Mouse (Mus musculus) embryo, embryonic 9.5 days (tissue): Measurements from ENCODE around the gene Hs6st1.
"Not testable (repeated sequence)": the region's sequence is repeated elsewhere in the genome, so short reads cannot be mapped to it uniquely, and the experiment has no call there.

Experiments used
- DNase-seq: peaks from one replicate; pipeline ENCODE4 v3.0.0-alpha.2; 2017; ENCODE audit errors: extremely low spot score

Hs6st1 gene

DNA sequence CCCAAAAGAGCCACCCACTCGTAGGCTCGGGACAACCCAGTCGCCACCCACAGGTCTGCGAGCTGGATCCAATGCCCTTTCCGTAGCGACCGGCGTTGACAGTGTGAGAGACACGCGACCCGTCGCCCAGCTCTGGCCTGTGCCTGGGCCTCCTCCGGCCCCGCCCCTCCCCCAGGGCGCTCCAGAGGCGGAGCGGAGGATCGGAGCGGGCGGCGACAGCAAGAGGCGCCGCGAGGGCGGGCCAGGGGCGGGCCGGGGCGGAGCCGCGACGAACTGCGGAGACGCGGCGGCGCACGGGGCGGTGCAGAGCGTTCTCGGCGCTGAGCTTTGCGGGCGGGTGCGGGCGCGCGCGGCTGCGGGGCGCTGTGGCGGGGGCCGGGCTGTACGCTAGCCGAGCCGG, at the start of gene Hs6st1:
Gene Hs6st1, plus strand, starts transcription at position 325 of the 400 bp plus-strand sequence.
- peak; percentile 88 for DNase-seq

DNA sequence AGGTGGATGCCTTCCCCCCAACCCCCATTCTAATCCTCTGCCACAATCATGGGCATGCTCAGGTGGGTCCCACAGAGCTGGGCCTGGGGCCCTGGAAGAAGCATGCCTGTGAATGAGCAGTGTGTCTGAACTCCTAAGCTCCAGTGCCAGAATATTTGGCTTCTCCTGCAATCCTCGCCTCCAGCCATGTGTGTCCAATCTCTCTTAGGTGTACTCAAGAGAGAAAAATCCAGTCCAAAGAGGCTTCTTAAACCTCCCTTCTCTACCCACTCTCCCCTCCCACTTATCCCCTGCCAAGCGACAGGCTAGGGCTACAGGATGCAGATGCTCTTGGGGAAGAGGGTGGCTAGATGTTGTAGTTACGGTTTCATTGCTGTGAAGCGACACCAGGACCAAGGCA, 49.6 kb upstream of the Hs6st1 start:
- DNase-seq = no peak

DNA sequence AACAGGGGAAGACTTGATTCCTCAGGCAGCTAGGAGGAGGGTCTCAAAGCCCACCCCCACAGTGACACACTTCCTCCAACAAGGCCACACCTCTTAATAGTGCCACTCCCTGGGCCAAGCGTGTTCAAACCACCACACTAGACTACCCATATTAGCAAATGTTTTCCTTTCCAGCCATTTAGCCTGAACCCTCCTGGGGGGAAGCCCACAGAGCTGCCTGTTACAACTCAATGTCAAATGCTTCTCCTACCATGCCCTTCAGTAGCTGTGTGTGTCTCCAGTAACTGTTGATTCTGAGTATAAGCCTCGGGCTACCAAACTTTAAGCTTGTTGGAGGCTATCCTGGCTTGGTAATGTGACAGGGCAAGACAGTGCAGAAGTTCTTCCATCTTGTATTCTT, 49.0 kb upstream of the Hs6st1 start:
- DNase-seq = no peak

DNA sequence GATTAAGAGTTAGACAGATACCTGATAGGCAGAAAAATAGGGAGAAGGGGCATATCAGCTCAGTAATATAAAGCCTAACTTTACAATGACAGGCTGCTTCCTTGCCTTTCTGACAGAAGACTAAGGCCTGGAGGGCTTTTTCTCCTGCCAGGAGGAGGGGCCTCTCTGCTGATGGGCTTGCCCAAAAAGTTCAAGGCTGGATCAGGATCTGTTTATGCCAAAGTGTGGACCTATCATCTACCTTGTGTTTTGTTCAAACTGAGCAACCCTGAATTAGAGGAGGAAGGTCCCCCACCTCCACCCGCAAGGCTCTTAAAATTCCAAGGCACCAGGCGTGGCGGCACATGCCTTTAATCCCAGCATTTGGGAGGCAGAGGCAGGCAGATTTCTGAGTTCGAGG, 47.9 kb upstream of the Hs6st1 start:
- DNase-seq = no peak

DNA sequence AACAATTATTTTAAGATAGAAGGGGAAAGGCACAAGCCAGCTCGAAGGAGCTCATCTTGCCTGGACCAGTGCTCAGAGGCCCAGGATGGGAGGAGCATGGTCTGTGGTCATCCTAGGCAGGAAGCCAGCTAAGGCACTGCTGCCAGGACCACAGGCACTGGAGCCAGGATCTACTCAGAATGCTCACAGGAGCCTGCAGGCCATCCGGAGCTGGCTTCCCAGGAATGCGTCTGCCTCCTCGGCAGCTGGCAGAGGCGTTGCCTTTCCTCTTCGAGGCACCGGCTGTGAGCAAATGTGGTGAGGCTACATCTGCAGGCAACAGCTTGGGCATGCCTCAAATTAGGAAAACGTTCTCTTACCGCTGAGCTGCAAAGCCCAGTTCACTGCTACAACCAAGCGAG, 37.8 kb upstream of the Hs6st1 start:
- no peak for DNase-seq

DNA sequence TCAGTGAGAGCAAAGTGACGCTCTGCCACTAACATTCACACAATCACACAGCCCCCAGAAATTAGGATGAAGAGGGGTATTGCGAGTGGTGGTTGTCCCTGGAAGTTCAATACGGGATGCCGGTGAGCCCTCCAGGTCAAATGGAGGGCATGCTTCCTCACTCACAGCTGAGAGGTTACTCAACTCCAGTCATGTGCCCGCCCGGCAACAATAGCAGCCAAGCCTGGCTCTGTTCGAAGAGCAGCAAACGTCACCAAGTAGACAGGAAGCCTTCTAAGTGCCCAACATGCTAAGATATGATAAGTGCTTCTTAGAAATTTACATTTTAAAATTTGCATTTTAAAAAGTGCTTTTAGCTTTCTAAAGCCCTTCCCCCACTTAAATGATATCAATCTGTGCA, 29.4 kb upstream of the Hs6st1 start:
- no peak for DNase-seq

DNA sequence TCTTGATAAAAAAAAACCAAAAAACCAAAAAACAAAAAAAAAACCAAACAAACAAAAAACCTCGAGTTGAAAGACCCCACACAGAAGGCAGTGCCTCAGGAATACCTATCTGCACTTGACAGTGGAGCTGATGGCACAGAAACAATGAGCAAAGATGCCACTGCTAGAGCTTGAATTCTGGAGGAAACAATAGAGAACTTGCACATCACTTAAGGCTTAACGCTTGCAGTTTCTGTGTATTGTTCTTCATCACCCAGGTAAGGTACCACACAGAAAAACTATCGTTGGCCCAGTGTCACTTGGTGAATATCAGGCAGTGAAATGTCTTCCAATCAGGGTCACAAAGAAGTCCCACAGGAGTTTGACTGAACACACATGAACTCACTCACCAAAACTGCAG, 26.1 kb upstream of the Hs6st1 start:
- DNase-seq = no peak

DNA sequence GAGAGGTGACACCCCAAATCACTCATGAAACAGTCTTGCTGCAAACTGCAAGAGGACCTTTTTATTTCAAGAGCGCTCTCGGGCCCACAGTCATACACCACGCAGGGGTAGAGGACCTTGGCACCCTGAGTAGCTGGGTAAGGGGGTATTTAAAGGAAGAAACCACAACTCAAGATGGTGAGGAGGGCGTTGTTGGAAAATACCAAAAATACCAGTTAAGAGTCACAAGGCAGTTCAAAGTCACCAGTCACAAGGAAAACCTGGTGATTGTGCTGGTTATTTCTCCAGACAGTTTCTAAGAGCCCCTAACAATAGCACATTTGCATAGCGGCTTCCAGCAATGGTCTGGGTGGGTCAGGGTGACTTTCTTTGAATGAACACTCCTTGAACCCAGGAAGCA, 24.4 kb upstream of the Hs6st1 start:
- not testable (repeated sequence) for DNase-seq

DNA sequence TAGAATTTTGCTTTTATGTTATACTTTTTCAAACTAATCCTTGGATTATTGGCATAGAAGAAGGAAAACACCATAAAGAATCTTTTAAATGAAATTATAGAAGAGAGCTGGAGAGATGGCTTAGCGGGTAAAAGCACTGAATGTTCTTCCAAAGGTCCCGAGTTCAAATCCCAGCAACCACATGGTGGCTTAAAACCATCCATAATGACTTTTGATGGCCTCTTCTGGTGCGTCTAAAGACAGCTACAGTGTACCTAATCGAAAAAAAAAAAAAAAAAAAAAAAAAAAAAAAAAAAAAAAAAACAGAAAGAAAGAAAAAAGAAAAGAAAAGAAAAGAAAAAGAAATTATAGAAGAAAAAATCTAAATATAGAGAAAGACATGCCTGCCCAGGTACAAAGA, 23.9 kb upstream of the Hs6st1 start:
- DNase-seq = no peak

DNA sequence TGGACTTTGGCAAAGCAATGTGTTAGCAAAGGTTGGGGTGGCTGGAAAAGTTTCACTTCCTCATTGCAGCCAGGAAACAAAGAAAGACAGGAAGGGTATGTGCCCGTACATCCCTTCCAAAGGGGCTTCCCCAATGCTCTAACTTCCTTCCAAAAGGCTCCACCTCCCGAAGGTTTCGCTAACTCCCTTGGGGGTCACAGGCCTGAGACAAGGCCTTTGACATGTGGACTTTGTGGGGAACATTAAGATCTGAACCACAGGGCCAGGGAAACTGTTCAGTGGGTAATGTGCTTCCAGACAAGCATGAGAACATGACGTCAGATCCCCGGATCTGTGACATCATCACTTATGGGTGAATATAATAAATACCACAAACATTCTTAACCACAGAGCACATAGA, 15.5 kb upstream of the Hs6st1 start:
- DNase-seq = no peak

DNA sequence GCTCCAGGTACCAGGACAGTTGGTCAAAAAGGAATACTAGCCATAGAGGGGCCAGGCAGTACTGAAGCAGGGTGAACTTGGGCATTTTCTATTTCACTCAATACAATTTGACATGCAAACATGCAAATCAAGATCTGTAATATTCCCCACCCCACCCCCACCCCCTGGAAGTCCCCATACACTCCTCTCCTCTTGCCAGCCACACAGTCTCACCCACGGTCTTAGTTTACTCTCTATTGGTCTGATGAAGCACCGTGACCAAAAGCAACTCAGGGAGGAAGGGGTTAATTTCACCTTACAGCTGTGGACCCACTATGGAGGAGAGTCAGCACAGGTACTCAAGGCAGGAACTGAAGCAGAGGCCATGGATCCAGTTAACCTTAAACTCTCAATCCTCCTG, 14.6 kb upstream of the Hs6st1 start:
- no peak for DNase-seq

DNA sequence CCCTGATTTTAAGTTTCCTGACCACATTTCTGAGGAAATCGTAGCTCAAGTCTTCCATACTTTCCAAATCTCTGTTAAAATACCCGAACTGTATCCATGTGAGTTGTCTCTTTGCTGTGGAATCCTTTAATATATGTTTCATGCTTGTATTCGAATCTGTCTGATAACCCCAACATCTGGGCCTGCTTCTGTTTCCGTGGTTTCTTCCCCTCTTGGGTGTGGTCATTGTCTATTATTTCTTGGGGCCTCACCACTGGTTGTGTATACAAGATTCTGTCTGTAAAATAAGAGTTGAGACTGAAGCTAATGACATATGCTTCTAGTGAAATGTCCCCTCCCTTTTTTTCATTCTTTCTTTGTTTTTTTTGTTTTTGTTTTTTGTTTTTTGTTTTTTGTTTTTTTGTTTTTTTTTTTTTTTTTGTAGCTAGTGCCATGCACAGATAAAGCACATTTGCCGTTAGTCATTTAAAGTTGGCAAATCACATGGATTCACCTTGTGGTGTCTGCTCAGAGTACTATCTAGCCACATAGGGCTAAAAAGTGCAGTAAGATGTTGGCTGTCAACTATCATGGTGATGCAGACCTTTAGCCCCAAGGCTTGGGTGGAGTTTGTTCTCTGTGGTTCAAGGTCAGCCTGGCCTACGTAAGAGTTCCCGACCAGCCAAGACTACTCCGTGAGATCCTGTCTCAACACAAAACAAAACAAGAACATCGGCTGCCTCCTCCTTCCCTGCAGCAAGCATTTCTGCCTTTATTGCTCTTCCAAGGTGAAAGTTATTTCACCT, 13.8 kb upstream of the Hs6st1 start:
- DNase-seq = no peak

DNA sequence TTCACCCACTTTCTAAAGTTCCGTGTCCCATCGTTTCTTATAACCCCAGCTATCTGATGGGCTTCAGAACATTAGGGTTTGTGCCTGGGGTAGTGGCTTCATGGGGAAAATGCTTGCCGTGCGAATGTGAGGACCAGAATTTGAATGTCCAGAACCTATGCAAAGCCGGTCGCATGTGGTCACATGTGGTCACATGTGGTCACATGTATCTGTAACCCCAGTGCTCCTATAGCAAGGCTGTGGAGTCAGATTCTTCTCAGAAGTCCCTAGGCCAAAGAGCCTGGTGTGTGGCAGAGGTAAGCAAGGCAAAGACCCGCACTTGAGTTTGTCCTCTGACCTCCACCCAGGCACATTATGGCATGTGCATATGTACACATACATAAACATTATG, 13.2 kb upstream of the Hs6st1 start:
- DNase-seq = no peak

DNA sequence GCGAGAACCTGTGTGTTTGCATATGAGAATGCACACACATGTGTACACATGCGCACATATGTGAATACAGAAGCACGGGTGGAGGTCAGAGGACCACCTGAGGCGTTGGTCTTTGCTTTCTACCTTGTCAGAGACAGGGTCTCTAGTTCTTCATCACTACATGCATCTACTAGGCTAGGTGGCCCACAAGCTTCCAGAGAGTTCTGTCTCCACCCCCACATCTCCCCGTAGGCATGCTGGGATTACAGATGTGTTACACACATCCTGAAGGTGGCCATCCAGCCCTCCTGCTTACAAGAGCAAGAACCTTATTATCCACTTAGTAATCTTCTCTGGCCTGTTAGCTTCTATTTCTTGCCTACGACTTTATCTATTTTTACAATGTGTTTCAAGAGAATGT, 8.8 kb upstream of the Hs6st1 start:
- no peak for DNase-seq

DNA sequence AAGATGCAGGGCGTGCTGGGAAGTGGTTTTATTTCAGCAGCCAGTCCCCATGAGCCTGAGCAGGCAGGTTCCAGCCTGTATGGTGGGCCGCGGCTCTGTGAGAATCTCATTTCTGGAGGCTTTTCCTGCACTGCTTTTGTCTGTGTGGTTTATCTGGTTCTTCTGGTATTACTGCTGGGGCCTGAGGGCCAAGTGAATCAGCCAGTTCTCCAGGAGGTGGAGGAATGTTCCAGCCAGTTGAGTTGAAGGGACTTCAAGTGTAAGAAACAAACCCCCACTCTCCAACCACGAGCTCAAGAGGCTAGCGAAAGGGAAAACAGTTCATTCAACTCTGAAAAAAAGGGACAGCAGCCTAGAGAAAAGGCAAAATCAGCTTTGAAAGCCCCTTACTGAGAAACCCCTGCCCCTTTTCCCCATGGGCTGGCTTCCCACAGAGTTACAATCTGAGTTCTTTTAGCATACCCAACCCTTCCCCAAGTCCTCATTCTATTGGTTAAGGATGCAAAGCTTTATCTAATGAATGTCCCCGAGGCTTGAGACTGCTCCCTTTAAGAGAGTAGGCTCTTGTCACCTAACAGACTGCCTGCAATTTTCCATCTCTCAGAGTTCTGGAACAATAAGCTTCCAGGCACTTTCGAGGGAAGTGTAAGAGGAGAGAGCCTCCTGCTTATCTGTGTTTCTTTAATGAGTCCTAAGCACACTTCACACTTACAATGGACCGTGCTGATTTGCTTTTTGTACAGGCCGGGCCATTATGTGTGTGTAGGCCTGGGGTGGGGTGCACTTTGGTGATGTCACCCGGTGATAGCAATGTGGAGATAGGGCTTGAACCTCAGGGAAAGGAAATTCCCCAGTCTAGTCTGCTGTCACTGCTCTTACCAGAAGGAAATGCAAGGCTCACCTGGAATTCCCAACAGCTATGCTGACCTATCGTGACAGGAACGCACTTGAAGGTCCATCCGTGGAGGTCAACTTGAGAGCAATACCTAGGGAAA, 7.9 kb upstream of the Hs6st1 start:
- DNase-seq = no peak

DNA sequence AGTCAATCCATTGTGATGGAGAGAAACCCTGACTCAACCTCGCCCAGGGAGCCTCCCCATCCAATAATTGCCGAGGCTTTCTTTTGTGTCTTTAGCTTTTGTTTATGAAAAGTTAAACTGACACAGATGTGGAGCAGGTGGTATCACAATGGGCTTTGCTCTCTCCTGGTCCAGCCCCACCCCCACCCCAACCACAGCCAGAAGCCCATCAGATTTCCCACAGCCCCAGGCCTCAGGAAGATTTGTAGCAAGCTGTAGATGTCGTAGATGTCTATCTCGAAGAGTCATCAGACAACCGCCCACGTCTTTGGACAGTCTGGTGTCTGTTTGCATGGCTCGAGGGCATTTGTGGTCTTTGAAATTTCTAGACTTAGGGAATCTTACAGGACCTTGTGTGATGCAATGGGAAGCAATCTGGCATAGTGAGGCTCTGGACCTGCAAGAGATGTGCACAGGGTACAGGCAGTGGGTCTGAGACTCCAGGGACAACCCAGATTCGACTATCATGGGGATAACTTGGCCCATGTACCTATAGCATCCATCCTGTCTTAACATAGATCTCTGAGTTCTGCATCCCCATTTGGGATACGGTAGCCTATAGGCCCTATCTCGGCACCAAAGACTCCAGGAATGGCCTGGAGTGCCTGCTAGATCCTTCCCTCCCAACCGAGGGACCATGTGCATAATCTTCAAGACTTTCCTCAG, 6.8 kb upstream of the Hs6st1 start:
- DNase-seq = no peak

DNA sequence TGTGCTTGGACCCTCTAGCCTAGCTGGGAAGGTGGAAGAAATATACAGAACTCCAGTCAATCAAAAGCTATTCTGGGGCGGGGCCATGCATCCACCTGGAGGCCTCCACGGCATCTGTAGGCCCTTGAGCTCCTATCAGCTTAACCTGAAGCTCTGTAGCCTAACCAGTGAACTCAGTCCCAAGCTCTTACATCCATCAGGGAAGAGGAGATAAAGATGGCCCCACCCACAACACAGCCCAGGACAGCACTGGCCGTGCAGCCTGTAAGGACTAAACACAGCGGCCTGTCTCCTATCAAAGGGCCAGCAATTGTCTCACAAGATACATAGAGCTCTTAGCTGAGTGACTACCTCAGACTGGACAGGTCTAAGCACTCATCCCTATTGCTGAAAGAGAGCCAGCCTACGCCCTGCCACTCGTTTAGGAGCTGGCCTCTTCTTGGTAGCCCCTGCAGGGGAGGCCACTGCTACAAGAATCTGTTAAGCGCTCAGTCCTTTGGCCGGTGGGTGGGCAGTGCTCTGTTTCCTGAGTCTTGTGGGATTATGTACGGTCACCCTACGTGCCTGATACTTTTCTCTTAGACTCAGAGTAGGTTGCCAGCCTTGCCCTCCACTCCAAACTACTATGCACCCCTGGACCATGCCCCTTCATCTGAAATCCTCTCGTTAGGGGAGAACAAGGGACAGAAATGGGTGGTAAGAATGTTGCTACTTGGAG, 6.0 kb upstream of the Hs6st1 start:
- no peak for DNase-seq

DNA sequence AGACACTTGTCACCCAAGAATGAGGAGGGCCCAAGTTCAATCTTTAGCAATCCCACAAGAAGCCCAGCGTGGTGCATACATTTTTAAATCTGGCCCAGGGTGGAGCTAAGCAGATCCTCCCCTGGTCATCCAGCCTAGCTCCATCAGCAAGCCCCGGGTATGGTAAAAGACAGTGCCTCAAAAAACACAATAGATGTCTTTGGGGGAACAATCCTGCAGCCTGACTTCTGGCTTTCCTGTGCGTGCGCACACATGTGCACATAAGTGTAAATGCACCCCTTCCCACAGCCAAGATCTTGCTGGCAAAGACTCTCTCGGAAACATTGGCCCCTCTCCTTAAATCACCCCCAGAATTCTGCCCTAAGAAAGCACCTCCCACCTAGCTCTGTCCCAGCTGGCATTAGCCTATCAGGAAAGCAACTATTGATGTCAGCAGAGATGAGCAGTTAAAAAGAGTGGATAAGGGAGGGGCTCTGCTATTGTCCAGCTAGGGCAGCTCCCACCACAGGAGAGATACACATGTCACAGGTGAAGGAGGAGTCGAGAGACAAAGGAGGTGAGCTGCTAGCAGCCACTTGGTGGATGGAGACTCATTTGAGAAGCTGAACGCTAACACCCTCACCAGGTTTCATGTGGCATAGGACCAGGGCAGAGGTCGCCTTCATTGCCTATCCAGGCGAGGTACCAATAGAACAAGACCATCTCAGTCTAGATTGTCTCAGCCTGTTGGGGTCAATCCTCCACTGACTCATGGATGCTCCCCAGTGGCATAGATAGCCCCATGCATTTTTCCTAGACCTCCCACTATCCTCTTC, 5.2 kb upstream of the Hs6st1 start:
- DNase-seq = no peak

DNA sequence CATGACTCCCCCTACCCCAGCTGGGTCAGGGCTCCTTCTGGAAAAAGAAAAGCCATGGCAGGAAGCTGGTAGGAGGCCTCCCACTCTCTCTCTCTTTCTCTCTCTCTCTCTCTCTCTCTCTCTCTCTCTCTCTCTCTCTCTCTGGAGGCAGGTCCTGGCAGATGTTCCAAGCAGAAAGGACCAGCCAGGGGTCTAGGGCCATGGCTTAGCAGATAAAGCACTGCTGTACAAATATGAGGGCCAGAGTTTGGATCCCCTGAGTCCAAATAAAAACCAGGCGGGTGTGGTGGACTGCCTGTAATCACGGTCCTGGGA, 4.6 kb upstream of the Hs6st1 start:
- DNase-seq = no peak

DNA sequence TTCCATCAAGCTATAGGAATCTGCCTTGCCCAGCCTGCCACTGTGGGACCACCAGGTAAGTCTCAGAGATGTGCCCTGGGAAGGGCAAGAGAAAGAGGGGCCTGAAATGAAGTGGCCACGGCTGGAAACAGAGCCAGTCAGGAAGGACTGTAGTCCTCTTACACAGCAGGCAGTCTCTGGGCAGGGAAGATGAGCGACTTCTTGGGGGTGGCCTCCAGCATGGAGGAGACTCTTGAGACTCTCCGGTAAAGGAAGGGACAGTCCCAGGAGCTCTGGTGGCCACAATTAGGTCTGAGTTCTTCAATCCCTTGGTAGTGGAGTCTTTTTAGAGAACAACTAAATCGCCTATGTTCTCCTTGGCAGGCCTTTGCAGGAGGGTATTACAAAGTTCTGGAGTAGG, 4.0 kb upstream of the Hs6st1 start:
- DNase-seq = no peak
